Mouse (Mus musculus) thymus, postnatal 0 days (tissue): Measurements from ENCODE around the gene Cpne9. TPM values are rescaled to one million over a fixed set of nuclear protein-coding genes. Genes with fewer than 3 reads are reported as not detected.

Experiments
- DNase-seq: peaks from one replicate; pipeline ENCODE4 v3.0.0-alpha.2; 2015; ENCODE audit warnings: low spot score
- polyA plus RNA-seq: library from polyadenylated mRNA; unstranded; fragments of >200 nt; fragmentation: Nextera tagmentation; extraction: Ambion mirVana; gene quantifications from 2 replicates; pipeline ENCODE4 v1.2.1, GENCODE M21; 2015

The Cpne9 gene
- 0.14 and 0.48 TPM in 2 replicates for polyA plus RNA-seq

DNA sequence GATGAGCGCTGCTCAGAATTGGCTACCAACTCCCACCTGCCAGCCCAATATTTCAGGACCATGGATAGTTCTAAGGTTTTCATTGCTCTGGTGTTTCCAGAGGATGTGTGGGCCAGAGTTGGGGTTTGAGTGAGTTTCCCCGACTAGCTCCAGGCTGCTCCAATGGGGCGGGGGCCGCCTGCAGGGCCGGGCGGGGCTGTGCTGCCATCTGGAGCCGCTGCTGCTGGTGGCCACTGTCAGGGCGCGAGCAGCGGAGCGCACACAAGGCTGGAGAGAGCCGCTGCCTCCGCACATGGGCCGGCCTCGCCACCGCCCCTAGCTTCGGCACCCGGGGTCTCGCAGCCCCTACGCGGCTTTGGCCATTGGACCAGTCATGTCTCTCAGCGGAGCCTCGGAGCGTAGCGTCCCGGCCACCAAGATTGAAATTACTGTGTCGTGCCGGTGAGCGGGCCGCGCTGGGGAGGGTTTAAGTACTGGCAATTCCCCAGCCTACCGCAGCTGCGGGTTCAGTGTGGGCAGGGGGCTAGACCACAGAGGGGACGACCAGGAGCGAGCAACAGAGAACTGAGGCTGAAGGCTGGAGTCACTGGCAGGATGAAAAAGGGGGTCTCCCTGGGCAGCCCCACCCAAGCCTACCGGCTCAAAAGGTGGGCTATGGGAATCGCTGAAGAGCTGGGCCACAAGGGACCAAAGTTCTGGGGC lies at the start of gene Cpne9:
Gene Cpne9 (plus strand): TSS at position 207 of the 702 bp plus-strand sequence.
- peak; percentile 22 for DNase-seq

DNA sequence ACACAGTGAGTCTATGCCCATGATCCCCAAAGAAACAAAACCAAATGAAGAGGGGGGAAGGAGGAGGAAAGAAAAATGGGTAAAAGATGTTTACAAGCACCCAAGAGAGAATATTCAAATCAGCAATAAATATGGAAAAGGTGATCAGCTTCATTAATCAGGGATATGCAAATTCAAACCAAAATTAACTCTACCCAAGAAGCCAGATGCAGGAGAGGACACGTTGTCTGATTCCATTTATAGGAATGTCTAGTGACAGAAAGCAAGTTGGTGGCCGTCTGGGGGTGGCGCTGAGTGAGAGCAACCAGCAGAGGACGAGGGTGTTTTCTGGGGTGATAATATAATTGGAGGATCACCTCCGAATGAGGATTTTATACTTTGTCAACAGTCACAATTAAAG lies 47.0 kb upstream of the Cpne9 start:
- no peak for DNase-seq

DNA sequence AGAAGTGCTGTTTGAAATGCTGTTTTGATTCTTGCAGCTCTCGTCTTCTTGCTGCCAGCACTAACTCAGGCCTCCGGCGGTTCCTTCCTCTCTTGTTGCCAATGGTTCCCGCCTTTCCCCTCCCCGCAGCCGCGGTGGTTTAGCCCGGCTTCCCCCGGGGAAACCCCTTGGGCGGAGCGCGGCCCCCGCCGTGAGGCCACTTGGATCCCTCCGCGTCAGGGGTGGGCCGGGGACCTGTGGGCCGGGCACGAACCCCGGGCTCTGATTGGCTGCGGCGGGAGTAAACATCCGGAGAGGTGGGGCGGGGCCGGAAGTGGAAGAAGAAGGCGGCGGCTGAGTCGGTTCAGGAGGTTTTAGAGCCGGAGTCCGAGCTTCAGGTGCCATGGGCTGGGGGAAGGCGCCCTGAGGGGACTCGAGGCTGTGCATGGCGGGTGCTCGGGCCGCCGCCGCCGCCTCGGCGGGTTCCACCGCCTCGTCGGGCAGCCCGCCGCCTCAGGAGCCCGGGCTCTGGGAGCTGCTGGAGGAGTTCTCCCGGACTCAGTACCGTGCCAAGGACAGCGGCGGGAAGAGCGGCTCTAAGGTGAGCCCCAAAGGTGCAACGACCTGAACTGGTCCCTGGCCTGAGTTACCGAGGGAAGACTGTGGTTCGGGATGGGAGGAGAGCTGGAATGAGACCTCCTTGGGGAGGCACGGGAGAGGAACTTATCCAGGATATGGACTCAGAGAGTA lies 44.4 kb upstream of the Cpne9 start, which contains the start of gene Mtmr14:
Gene Mtmr14 (plus strand): TSS at position 302 of the 729 bp plus-strand sequence.
- DNase-seq: peak; percentile 100

DNA sequence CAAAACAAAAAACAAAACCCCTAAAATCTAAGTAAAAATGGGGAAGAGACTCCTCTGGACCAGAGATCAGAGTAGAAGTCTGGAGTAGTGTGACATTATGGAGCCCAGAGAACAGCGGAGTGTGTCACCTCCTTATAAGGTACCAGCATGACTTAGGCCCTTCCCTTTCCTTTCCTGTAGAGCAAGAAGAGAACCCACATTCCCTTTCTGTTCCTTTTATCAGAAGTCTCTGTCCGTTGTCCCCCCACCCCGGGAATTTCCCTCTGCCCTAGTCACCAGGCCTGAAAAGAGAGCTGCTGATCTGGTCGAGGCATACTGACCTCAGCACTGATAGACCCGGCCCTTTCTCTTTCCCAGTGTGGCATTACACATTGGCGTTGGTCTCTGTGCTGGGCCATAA lies 43.7 kb upstream of the Cpne9 start:
- peak; percentile 7 for DNase-seq

DNA sequence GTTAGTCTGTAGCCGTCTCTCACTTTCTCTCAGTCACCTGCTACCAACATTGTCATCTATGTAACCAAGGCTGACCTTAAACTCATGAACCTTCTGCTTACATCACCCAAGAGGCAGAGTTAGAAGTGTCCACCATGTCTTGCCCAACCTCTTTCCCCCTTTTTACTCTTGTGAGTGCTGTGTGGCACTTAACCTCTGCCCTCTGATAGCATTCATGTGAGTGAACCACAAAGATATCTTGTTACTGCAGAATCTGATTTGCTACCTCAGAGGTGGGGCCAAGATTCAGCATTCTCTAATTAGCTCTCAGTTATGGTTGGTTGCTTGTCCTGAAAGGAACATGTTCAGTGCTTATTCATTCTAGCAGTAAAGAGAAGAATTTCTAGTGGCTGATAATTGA lies 39.4 kb upstream of the Cpne9 start:
- DNase-seq: no peak

DNA sequence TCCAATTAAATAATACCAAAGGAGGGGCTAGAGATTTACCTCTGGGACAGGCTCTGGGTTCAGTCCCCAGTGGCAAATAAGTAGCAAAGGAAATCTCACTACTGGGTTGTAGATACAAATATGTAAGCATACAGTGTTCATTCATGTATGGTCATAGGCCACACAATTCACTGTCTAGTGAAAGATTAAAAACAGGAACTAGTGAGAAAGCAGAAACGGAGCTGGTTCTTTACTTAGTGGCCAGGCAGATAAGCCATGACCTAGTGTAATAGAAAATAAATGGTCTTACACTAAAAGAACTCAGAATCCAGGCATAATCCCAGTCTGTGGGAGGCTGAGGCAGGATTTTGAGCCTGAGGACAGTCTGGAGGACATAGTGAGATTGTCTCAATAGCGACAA lies 36.5 kb upstream of the Cpne9 start:
- no peak for DNase-seq

DNA sequence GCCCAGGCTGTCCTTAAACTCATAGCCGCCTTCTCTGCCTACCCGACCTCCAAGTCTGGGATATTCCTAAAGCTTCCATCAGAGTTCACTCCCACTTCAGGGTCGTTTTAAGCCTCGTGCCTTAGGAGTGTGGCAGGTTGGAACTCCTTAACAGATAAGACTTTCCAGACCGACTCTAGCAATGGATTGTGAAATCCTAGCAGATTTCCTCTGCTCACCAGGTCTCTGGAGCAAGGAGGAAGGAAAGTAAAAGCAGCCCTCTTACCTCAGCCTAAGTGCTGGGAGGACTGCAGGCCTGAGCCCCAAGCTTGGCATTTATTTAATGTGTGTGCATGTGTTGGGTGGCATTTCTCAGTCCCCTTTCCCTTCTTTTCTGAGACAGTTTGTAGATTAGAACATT lies 31.3 kb upstream of the Cpne9 start:
- DNase-seq: no peak

DNA sequence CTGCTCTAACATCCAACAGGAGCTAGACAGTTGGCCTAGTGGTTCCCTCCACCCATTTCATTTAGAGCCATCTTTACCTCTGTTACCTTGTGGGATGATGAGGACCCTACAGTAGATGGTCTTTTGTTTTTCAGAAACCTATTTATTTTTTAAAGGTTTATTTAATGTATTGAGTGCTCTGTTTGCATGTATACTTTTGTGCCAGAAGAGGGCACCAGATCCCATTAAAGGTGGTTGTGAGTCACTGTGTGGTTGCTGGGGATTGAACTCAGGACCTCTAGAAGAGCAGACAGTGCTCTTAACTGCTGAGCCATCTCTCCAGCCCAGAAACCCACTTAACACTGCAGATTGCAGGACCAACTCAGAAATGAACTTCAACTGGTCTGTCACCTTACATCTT lies 30.2 kb upstream of the Cpne9 start:
- no peak for DNase-seq

DNA sequence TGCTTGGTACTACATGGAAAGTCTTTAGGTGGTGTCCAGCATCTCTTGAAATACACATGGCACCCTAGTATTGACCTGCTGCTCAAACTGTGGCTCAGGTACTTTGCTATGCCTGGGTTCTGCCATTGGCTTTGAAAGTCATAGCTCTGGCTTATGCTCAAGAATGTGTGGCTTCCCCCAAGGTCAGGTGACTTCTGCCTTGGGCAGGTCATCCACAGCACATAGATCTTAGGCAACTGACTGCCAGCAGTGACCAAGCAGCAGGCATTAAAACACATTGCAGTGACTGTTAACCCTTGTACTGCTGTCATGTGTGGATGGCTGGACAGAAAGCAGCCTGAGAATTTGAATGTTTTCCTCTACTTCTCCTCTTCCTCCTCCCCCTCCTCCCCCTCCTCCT lies 27.2 kb upstream of the Cpne9 start:
- no peak for DNase-seq

DNA sequence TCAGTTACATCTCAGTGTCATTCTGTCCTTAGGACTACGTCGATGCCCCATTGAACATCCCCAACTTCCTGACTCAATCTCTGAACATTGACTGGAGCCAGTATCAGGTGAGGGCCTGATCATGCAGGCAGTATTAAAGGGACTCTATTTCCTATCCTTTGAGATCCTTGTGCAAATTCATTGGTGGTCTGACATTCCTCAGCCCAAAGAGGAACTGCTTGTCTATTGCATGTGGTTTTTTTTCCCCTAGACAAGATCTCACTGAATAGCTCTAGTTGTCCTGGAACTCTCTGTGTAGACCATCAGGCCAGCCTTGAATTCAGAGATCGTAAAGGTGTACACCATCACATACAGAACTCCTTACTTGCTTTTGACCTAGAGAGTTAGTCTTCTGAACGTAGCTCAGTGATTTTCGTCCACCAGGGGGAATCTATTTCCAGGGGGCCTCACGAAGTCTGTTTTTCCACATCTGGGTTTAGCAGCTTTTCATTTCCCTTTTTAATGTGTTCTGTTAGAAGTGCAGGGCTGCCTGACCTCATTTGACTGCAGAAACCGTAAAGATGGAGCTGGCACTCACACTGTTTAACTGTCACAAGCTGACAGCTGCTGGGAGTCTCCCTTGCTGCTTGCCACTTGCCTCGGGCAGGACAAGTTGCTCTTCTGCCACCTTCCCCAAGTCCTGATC lies 20.8 kb upstream of the Cpne9 start:
- no peak for DNase-seq

DNA sequence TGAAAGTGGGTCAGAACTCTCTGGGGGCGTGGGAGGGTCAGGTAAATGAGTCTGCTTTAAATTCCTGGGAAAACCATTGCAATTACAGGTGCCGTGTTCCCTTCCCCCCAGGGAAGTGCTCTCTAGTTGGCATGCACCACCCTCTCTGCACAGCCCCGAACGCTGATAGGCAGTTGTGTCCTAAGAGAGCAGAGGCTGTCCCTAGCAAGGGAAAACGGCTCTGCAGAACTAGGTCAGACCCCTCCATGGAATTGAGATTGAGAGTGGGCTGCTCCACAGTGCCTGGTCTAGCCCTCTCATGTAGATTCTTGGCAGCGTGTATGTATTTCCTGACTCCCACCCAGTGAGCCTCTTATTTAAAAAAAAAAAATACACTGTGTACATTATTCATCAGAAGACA lies 18.6 kb upstream of the Cpne9 start:
- no peak for DNase-seq

DNA sequence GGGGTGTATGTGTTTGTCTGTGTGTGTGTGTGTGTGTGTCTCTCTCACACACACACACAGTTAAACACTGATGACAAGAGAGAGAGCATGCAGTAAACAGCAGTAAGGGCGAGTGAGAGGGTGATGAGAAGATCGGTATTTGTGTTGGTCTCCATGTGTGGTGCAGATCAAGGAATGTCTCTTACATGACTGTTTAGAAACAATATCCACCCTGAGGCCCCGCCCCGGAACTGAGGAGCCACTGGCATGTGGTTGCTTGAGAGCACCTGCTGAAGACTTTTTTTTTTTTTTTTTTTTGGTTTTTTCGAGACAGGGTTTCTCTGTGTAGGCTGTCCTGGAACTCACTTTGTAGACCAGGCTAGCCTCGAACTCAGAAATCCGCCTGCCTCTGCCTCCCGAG lies 17.7 kb upstream of the Cpne9 start:
- DNase-seq: no peak

DNA sequence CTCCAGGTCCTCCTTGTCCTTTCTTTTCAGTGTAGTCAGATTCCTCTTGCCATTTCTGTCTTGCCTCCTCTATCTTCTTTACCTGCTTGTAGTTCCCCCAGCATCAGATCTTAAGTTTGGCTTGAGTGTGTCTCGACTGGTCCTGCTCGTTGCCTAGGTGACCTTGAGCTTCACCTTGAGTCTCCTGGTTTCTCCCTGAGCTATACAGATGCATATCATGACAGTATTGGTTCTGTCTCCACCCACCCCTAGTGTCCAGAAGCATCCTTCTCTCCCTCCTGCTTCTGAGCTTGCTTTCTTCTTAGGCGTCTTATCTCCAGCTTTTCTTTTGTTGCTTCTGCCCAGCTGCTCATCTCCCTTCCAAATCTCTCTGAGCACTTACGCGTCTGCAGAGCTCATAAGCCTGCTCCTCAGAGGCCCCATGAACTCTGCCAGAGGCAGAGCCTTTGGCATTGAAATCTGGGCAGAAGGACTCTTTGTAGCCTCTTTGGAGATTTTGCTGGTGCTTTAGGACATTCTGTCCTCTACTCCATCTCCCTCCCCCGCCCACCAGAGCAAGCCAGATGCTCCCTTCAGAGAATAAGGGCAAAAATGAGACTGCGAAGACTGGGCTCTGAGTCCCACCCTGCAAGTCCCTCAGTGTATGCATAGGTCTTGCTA lies 15.0 kb upstream of the Cpne9 start:
- DNase-seq: no peak

DNA sequence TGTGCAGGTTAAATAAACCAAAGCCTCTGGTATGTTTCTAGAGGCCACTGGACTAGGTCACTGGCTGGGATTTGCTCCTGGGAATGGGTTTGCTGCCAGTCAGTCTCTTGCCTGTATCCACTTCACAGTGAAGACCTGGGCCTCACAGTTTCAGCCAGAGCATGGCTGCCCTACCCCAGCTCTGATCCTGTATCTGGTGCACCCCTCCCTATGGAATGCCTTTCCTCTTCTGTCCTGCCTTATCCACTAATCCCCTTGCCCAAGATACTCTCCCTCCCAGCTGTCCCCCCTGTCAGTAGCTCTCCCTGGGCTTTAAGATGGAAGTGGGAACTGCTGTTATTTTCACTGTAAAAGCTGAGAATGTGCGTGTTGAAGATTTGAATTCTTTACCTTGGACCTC lies 14.1 kb upstream of the Cpne9 start:
- DNase-seq: no peak

DNA sequence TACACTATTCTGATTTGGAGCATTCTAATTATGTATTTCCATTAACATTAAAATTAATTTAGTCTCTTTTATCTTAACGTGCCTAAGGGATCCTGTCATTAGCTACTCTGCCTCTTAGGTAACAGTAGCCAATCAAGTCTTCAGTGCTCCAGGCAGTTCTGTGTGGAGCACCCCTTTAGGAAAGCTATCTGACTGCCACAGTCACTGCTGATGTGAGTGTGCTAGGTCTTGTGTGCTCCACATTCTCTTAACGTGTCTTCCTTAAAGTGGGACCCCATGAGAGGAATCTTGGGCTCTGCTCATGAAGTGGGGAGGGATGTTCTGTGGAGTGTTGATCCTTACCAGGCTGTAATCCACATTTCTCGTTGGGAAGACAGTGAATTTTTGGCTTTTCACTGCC lies 9.7 kb upstream of the Cpne9 start:
- no peak for DNase-seq

DNA sequence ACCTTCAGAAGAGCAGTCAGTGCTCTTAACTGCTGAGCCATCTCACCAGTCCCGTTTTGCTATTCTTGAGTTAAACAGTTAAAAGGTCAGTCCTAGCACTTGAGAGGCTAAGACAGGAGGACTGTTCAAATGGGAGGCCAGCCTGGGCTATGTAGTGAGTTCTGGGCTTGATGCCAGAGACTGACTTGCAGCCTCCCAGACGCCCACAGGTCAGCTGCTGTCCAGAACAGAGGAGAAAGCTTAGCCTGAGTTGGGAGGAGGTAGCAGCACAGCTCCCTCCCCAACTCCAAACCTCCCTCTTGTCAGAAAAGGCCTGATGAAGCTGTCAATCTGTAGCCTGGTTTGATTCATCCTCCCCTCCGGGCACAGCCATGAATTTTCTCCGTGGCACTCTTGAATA lies 5.3 kb upstream of the Cpne9 start:
- DNase-seq: no peak

DNA sequence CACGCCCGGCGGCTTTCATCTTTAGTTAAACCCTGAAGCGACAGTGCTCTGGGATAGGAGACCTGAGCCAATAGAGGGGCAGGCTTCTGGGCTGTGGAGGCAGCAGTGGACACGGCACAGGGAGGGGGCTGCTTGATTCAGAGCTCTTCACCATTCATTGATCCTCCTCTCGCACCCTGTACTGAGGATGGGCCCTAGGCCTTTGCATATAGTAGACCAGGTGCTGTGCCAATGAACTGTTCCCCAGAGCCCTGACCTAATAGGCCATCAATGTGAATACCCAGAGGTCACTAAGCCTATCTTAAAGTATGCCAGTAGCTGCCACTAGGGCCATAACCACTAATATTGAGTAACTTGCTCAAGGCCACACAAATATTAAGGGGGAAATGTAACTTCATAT lies 431 bp upstream of the Cpne9 start:
- DNase-seq: no peak

DNA sequence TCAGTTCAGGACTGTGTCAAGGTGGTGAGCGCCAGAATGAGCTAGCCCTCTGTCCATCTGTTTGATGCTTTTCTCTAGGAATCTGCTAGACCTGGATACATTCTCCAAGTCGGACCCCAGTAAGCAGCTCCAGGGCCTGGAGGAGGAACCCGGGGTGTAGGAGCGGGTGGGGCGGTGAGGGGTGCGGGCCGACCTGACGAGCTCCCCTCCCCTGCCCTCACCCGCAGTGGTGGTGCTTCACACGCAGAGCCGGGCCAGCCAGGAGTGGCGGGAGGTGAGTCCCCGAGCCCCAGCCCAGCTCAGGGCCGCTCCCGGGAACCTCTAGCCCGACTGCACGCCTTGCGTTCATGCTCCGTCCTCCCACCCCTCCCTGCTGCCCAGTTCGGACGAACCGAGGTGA lies 862 bp downstream of the Cpne9 start:
- DNase-seq: no peak

DNA sequence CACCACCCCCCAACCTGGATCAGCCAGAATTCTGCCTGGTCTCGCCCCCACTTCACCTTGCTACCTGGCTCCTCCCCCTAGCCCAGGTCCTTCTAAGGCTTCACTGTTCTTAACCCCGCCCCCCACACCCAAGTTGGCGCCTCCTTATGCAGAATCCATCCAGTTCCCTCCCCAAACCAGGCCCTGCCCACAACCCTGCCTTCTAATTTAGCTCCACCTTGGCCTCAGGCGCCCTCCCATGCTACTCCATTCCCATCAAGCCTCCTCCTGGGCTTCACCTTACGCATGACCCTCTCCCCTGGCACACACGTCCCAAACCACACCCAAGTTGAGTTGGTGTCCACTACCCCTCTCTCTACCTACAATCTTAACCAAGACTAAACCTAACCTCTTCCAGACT lies 1.4 kb downstream of the Cpne9 start:
- no peak for DNase-seq

DNA sequence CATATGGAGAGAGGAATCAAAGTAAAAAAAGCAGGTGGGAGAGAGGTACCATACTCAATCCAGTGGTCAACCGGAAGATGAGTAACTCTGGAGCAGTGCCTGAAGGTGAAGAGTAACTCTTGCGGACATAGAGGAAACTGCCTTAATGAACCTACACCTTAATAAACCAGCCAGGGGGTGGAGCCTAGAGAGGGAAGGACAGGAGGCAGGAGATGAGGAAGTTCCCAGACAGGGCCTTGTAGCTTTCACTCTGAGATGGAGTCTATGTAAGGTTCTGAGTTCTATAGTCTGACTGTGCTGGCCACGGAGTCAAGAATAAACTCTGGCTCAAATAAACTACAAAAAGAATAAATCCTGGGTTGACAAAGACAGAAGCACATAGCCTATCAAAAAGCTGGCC lies 2.8 kb downstream of the Cpne9 start:
- DNase-seq: no peak

DNA sequence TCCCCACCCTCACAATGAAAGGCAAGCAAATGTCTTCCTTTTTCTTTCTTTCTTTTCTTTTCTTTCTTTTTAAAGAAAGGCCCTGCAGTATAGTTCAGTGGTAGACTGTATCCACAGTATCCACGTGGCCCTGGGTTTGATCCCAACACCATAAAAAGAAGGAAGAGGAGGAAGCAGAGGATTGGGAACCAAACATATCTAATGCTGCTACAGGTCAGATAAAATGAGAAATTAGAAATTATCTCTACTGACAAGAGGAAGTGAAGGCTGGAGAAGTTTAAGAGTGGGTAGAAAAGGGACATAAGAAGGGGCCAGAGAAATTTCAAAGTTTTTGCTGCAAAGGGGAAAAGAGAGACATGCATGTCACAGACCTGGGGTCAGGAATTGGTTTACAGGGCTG lies 4.2 kb downstream of the Cpne9 start:
- no peak for DNase-seq

DNA sequence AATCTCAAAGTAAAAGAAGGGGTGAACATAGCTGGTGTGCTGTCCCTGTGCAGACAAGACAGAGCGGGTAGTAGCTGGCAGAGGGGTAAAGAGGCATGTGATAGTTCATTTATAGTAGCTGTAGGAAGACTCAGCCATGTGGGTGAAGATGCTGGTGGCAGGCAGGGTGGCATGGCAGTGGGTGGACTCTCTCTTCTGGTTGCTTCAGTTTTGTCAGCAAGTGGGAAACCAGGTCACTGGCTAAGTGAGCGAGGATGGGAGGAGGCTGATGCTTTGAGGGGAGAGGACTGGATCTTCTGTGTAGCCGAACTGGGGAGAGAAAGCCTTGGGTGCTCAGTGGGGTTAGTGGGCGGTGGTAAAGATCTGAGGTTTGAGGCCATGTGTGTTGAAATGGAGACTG lies 5.1 kb downstream of the Cpne9 start:
- DNase-seq: no peak
